Mouse (Mus musculus) retina, embryonic 14.5 days (tissue): ENCODE measurements around the gene Cgn.
"Not testable (repeated sequence)": the region's sequence is repeated elsewhere in the genome, so short reads cannot be mapped to it uniquely, and the experiment has no call there.

ENCODE experiments used
- DNase-seq: peaks from one replicate; pipeline ENCODE4 v3.0.0-alpha.2; 2015; ENCODE audit warnings: low spot score

The Cgn gene

DNA sequence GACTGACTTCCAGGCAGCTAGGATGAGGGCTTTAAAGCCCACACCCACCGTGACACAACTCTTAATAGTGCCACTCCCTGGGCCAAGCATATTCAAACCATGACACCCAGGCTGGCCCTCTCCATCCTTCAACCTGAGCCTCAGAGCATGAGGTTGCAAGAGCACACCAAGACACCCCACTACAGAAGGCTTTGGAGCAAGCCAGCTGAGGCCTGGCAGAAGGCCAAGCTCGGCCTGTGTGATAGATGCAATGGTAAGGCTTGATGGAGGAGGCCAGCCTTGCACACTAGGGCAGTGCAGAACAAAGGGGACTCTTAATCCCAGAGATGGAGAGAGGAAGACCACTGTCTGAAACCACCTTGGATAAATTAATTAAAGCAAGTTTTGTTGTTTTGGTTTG is 3.2 kb upstream of the Cgn start:
- no peak for DNase-seq

DNA sequence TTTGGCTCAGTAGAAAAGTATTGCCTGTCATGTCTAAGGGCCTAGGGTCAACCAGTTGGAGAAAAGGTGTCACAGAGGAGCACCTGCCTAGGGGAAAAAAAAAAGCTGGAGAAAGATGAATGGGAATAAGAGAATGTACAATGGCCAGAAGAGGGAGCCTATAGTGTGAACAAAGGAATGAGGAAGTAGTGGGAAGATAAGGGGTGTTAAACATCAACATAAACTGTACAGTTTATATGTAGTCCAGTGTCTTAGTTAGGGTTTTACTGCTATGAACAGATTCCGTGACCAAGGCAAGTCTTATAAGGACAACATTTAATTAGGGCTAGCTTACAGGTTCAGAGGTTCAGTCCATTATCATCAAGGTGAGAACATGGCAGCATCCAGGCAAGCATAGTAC is 2.8 kb upstream of the Cgn start:
- DNase-seq: no peak

GRCm38 (mm10) chr3:94787122-94787780 is 959 bp upstream of the Cgn start:
- DNase-seq: no peak

- no peak for DNase-seq
These were observed 334 bp downstream of the Cgn start for GRCm38 (mm10) chr3:94785958-94786357.

GRCm38 (mm10) chr3:94784171-94784701 is 2.1 kb downstream of the Cgn start:
- no peak for DNase-seq

- DNase-seq: no peak
These were observed 2.8 kb downstream of the Cgn start for GRCm38 (mm10) chr3:94783462-94783931.

DNA sequence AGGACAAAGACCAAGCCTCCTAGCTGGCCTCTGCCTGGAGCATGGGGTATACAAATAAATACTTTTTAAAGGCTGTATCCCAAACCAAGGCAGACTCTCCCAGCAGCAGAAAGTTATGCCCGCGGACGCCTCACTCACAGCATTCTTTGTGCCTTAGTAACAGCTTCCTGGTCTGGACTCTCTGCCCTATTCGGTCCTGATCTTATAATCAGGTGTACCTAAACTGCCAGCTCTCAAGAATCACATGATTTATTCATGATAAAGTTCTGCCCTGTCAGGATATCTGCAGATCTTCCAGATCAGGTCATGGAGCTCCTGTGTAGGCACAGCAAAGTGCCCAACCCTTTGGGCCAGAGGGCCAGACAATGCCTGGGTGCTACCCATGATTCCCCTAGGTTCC is 3.4 kb downstream of the Cgn start:
- no peak for DNase-seq

DNA sequence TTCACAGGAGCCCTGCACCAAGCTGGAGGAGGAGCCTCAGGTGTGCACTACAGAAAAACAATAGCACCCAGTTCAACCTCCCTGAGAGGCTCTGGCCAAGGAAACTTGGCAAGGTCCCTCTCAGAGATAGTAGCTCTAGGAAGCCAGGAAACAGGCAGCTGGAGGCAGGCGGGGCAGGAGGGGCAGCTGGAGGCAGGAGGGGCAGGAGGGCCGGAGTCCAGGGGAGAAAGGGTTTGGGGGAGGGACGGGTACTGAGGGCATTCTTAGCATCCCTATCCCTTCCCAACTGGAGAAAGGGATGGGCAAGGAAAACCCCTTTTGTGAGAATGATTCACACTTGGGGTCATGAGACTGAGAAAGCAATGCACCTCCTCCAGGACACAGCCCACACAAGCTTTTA is 4.9 kb downstream of the Cgn start:
- DNase-seq: no peak

- DNase-seq: no peak
These were observed 10.4 kb downstream of the Cgn start for GRCm38 (mm10) chr3:94775886-94776285.

GRCm38 (mm10) chr3:94774039-94774438 is 12.3 kb downstream of the Cgn start:
- DNase-seq: no peak

DNA sequence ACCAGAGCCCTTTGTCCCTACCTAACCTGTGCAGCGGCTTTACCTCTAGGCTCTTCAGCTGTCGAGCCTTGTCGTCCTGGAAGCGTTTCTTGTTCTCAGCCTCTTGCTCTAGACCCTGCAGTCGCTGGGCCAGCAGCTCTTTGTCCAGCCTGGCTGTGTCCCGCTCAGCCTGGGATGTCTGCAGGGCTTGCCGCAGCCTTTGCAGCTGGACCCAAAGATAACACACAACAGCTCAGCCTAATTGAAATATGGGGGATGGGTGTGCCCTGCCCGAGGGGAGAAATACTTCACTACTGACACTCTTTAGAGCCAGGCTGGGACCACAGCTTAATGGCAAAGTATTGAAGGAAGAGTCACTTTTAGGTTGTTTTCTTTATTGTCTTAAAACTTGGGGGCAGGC is 20.8 kb downstream of the Cgn start:
- DNase-seq: not testable (repeated sequence)

- not testable (repeated sequence) for DNase-seq
These were observed 21.6 kb downstream of the Cgn start for GRCm38 (mm10) chr3:94764545-94765292.

GRCm38 (mm10) chr3:94758427-94758826 is 27.9 kb downstream of the Cgn start:
- not testable (repeated sequence) for DNase-seq

- DNase-seq: not testable (repeated sequence)
These were observed 28.3 kb downstream of the Cgn start for GRCm38 (mm10) chr3:94758056-94758409.

DNA sequence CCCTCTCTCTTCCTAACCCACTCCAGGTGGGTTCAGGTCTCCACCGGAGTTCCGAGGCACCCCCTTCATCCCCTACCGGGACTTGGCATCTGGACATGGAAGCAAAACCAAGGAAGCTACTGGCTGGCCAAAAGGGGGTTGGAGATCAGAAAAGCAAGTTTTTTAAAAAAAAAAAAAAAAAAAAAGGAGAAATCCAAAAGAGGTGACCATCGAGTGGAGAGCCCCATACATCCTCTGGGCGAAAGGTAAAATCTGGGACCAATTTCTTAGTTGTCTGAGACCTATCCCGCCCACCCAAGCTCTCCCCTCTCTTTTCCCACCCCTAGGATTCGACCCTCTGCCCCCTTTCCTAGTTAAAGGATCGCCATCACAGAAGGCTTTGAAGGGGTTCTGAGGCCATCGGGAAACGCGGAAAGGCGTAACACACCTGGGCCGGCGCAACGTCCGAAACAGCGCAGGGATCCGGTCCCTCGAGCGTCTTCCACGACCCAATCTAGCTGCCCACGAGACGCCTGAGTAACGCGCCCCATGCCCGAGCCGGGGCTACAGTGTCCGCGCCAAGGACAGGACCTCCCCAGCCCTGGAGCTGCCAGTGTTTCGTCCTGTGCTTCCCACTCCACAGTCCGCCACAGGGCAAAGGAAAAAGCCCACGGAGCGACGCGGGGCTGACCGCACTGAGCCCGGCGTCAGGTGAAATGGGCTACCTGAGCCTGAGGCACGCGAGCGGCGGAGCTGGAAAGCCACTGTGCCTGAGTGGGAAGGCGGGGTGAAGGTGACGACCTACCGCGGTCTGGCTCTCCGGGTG is 28.8 kb downstream of the Cgn start:
- DNase-seq: peak; percentile 21

DNA sequence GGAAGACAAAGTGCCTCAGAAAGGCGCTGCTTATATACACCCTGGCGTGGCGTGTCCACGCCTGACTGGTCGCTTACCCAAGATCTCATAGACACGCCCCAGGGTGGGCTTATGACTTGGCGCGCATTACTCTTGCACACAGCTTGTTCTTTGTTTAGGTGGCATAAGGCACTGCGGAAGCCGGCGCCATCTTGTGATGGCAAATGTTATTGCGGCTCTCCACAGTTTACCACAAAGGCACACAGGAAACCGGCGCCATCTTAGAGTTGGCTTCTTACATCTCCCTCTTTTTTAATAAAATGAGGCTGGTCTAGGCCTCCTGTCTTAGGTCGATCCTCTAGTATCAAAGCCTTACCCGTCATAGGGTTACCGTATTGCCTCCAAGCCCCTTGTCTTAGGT is 40.6 kb downstream of the Cgn start:
- no peak for DNase-seq

DNA sequence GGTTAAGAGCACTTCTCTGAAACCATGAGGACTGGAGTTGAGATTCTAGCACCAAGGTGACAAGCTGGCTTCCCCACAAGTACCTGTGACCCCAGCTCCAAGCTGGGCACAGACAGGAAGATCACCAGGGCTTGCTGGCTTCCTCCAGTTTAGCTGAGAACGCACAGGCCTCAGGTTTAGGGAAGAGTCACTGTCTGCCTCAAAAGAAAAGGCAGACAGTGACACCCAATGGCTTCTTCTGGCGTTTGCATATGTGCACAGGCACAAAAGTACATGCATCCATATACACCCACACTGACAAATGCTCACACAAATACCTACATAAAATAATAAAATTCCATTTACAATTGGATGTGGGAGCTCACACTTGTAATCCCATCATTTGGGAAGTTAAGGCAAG is 62.7 kb downstream of the Cgn start:
- peak; percentile 8 for DNase-seq

GRCm38 (mm10) chr3:94718253-94718652 is 68.0 kb downstream of the Cgn start:
- not testable (repeated sequence) for DNase-seq

DNA sequence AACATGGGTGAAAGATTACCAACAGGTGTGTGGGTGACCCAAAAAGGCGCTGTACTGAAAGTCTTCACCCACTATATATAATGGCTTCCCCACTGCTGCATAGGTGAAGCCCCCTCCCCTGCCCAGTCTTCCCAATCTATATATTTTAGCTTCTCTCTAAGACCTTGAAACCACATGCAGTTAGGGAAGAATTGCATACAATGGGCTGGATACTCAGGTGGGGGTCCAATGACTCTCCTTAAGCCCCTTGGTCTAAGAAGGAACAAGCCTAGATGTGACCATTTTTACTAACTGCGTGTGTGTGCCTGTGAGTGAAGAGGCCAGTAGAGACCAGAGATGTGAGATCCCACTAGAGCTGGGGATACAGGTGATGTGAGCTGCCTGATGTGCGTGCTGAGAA is 72.9 kb downstream of the Cgn start:
- DNase-seq: not testable (repeated sequence)

DNA sequence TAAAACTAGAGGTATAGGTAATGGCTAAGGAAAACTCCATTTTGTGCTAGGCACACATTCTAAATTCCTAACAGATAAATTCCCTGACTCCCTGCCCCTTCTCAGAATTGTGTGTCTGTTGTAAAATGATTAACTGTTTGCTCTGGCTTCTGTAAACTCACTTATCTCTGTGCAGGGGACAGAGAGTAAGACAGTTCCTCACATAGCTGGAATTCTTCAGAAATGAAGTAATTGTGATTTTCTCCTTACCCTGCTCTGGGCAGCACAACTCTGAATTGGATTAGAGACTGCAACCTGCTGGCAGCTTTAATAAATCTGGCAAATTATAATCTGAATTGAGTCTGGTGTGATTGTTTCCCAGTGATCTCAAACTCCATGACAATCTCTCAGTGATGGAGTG is 75.7 kb downstream of the Cgn start:
- DNase-seq: not testable (repeated sequence)
